24 mouse cellular contexts compared by ENCODE assay signal in the genomic region with DNA sequence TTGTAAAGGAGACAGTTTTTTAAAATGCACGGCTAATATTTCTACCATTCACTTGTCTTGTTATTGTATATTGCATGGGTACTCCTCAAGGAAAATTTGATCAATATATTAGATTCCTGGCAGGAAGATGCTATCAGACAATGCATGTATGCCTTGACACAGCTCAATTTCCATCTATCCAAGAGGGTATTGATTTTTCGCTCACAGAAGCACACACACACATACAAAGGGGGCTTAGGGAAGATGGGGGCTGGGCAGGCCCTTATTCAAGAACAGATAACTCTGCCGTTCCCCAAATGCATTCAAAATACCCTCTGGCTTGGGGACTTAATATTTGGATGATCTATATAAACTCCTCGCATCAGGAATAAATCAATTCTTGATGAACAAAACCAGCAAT. TPM values are rescaled to one million over a fixed set of nuclear protein-coding genes. Genes with fewer than 3 reads are reported as not detected.
DNase-seq lines count a peak whose midpoint lies in the region; ATAC-seq and TF ChIP-seq lines count a peak whose summit lies in the region.
"Had no signal": no experiment of that assay in that cellular context is flagged by ENCODE, and none has a peak within 500 bp of the region (broad histone marks: within the 10 kb centered on the region; RNA-seq: fewer than 3 reads in every experiment).

No protein-coding gene starts in this region.

- 0 out of 2 replicates have a peak overlapping the region, but pooled peaks have one; percentile 11 for H3K27ac ChIP-seq in forebrain, embryonic 14.5 days (ENCODE audit: low read depth, low read length)
- H3K27ac ChIP-seq in forebrain, embryonic 11.5 days (ENCODE audit: low read depth, low read length) = no peak overlapping the region
- H3K27ac ChIP-seq in midbrain, embryonic 12.5 days (replicated peaks) = peak overlapping the region; percentile 81
- H3K27ac ChIP-seq in midbrain, postnatal 0 days (ENCODE audit: low read depth, low read length) = no peak overlapping the region
- H3K27ac ChIP-seq in hindbrain, embryonic 13.5 days = peak overlapping the region; percentile 81; the same call in 1 of the 2 replicates
- peak overlapping the region; percentile 6; the same call in 1 of the 2 replicates for H3K27ac ChIP-seq in midbrain, embryonic 16.5 days (ENCODE audit: low read length)
- no peak overlapping the region for H3K27ac ChIP-seq in gastrocnemius, adult 2 months
- H3K27ac ChIP-seq: intestine, embryonic 15.5 days; limb, embryonic 10.5 days; liver, embryonic 15.5 days; lung, embryonic 15.5 days had no signal

- intact Hi-C loops in gastrocnemius, adult 2 months (cut with DNase I) = no loop called here

- H3K4me3 ChIP-seq in forebrain, embryonic 14.5 days (ENCODE audit: low read depth, low read length) = no peak overlapping the region
- H3K4me3 ChIP-seq in forebrain, embryonic 11.5 days (ENCODE audit: low read depth, low read length) = no peak overlapping the region
- no peak overlapping the region for H3K4me3 ChIP-seq in midbrain, embryonic 12.5 days
- H3K4me3 ChIP-seq in midbrain, postnatal 0 days (ENCODE audit: low read depth, low read length) = no peak overlapping the region
- H3K4me3 ChIP-seq in hindbrain, embryonic 13.5 days = no peak overlapping the region
- no peak overlapping the region for H3K4me3 ChIP-seq in midbrain, embryonic 16.5 days (ENCODE audit: low read depth, low read length)
- no peak overlapping the region for H3K4me3 ChIP-seq in gastrocnemius, adult 2 months
- H3K4me3 ChIP-seq: embryonic facial prominence, embryonic 10.5 days; intestine, embryonic 15.5 days; limb, embryonic 10.5 days; liver, embryonic 15.5 days; lung, embryonic 15.5 days; megakaryocyte, embryonic 14.5 days had no signal

- DNase-seq in forebrain, embryonic 14.5 days (ENCODE audit: low spot score) = no peak
- DNase-seq in forebrain, embryonic 11.5 days (ENCODE audit: low spot score) = no peak
- no peak for DNase-seq in midbrain, postnatal 0 days (ENCODE audit: low spot score)
- no peak for DNase-seq in gastrocnemius, adult 2 months
- DNase-seq: adrenal gland, postnatal 25 days; cerebellum, adult 9-10 months; gastrocnemius, postnatal 36 days; heart, postnatal 4 days; kidney, adult 8-10 months; kidney, postnatal 10 days; liver; lung, postnatal 36 days; right cerebral cortex, postnatal 4 days; thymus, postnatal 14 days had no signal

- H3K4me1 ChIP-seq in forebrain, embryonic 14.5 days (ENCODE audit: control insufficient read depth, insufficient read depth, low read length) = no peaks in the 10 kb centered on the region
- H3K4me1 ChIP-seq in forebrain, embryonic 11.5 days (replicated peaks; ENCODE audit: control insufficient read depth, insufficient read depth, low read length) = no peaks in the 10 kb centered on the region
- peaks cover 4% of the 10 kb centered on the region; the same call in 1 of the 2 replicates for H3K4me1 ChIP-seq in midbrain, embryonic 12.5 days
- 0 out of 2 replicates have a peak, but pooled peaks cover 4% of the 10 kb centered on the region for H3K4me1 ChIP-seq in midbrain, postnatal 0 days (ENCODE audit: insufficient read depth, low read length)
- H3K4me1 ChIP-seq in hindbrain, embryonic 13.5 days (replicated peaks) = peaks cover 12% of the 10 kb centered on the region; the same call in 1 of the 2 replicates
- H3K4me1 ChIP-seq in midbrain, embryonic 16.5 days (ENCODE audit: control insufficient read depth, insufficient read depth, low read length) = peaks cover 13% of the 10 kb centered on the region
- H3K4me1 ChIP-seq: intestine, embryonic 15.5 days; lung, embryonic 15.5 days had no signal

- TF ChIP-seq CTCF in midbrain, postnatal 0 days (IDR thresholded peaks at IDR 0.05) = no peak
- no peak for TF ChIP-seq CTCF in gastrocnemius, adult 2 months (IDR thresholded peaks at IDR 0.05)

- H3K27me3 ChIP-seq in forebrain, embryonic 14.5 days (replicated peaks; ENCODE audit: control insufficient read depth, insufficient read depth, low read length) = no peaks in the 10 kb centered on the region
- H3K27me3 ChIP-seq in forebrain, embryonic 11.5 days (ENCODE audit: control insufficient read depth, insufficient read depth, low read length) = no peaks in the 10 kb centered on the region
- H3K27me3 ChIP-seq in midbrain, embryonic 12.5 days = no peaks in the 10 kb centered on the region
- no peaks in the 10 kb centered on the region for H3K27me3 ChIP-seq in midbrain, postnatal 0 days (ENCODE audit: insufficient read depth, low read length)
- no peaks in the 10 kb centered on the region for H3K27me3 ChIP-seq in hindbrain, embryonic 13.5 days
- no peaks in the 10 kb centered on the region for H3K27me3 ChIP-seq in midbrain, embryonic 16.5 days (ENCODE audit: control insufficient read depth, insufficient read depth, low read depth, low read length)
- H3K27me3 ChIP-seq: intestine, embryonic 15.5 days; lung, embryonic 15.5 days had no signal

- no peak overlapping the region for H3K4me2 ChIP-seq in forebrain, embryonic 14.5 days (ENCODE audit: low read length)
- H3K4me2 ChIP-seq in forebrain, embryonic 11.5 days (ENCODE audit: low read depth, low read length, severe bottlenecking) = no peak overlapping the region
- H3K4me2 ChIP-seq in midbrain, embryonic 12.5 days (replicated peaks) = no peak overlapping the region
- H3K4me2 ChIP-seq in midbrain, postnatal 0 days (ENCODE audit: low read depth, low read length, poor library complexity, severe bottlenecking) = no peak overlapping the region
- H3K4me2 ChIP-seq in hindbrain, embryonic 13.5 days = no peak overlapping the region
- H3K4me2 ChIP-seq in midbrain, embryonic 16.5 days (ENCODE audit: low read length) = no peak overlapping the region
- H3K4me2 ChIP-seq: intestine, embryonic 15.5 days; liver, embryonic 15.5 days; lung, embryonic 15.5 days had no signal

- no peak for ATAC-seq in forebrain, embryonic 14.5 days
- ATAC-seq in forebrain, embryonic 11.5 days (replicated peaks; ENCODE audit: low FRiP score) = no peak
- ATAC-seq in midbrain, embryonic 12.5 days (ENCODE audit: low FRiP score, low read depth) = no peak
- ATAC-seq in midbrain, postnatal 0 days (ENCODE audit: low FRiP score) = no peak
- 0 out of 2 replicates have a peak, but pooled peaks have one; percentile 39 for ATAC-seq in hindbrain, embryonic 13.5 days (ENCODE audit: low FRiP score)
- ATAC-seq in midbrain, embryonic 16.5 days = 0 out of 2 replicates have a peak, but pooled peaks have one; percentile 61
- ATAC-seq: CD4-positive, CD25-positive, alpha-beta regulatory T cell, adult 4 months; intestine, embryonic 15.5 days had no signal

- no peak overlapping the region for H3K9ac ChIP-seq in forebrain, embryonic 14.5 days (ENCODE audit: low read length)
- H3K9ac ChIP-seq in forebrain, embryonic 11.5 days (ENCODE audit: low read length) = no peak overlapping the region
- no peak overlapping the region for H3K9ac ChIP-seq in midbrain, embryonic 12.5 days (replicated peaks)
- H3K9ac ChIP-seq in midbrain, postnatal 0 days (replicated peaks; ENCODE audit: low read length, poor library complexity, severe bottlenecking) = no peak overlapping the region
- H3K9ac ChIP-seq in hindbrain, embryonic 13.5 days = no peak overlapping the region
- H3K9ac ChIP-seq in midbrain, embryonic 16.5 days (ENCODE audit: low read depth, low read length) = no peak overlapping the region
- H3K9ac ChIP-seq: intestine, embryonic 15.5 days; liver, embryonic 15.5 days; lung, embryonic 15.5 days had no signal

- 78% methylated on average over 4 of the region's 4 CpGs for WGBS in forebrain, embryonic 14.5 days
- WGBS in forebrain, embryonic 11.5 days = 78% methylated on average over 4 of the region's 4 CpGs
- 68% methylated on average over 4 of the region's 4 CpGs for WGBS in midbrain, embryonic 12.5 days
- 56% methylated on average over 4 of the region's 4 CpGs for WGBS in midbrain, postnatal 0 days
- WGBS in hindbrain, embryonic 13.5 days = 67% methylated on average over 4 of the region's 4 CpGs
- 60% methylated on average over 4 of the region's 4 CpGs for WGBS in midbrain, embryonic 16.5 days

- no peaks in the 10 kb centered on the region for H3K9me3 ChIP-seq in forebrain, embryonic 14.5 days (replicated peaks; ENCODE audit: control insufficient read depth, low read length)
- no peaks in the 10 kb centered on the region for H3K9me3 ChIP-seq in forebrain, embryonic 11.5 days (ENCODE audit: control insufficient read depth, low read length)
- H3K9me3 ChIP-seq in midbrain, embryonic 12.5 days = no peaks in the 10 kb centered on the region
- no peaks in the 10 kb centered on the region for H3K9me3 ChIP-seq in midbrain, postnatal 0 days (ENCODE audit: low read length)
- no peaks in the 10 kb centered on the region for H3K9me3 ChIP-seq in hindbrain, embryonic 13.5 days
- no peaks in the 10 kb centered on the region for H3K9me3 ChIP-seq in midbrain, embryonic 16.5 days (replicated peaks; ENCODE audit: control insufficient read depth, low read length, poor library complexity, severe bottlenecking)
- H3K9me3 ChIP-seq: embryonic facial prominence, embryonic 10.5 days; intestine, embryonic 15.5 days; limb, embryonic 10.5 days; liver, embryonic 15.5 days; lung, embryonic 15.5 days; megakaryocyte, embryonic 14.5 days had no signal

- no peaks in the 10 kb centered on the region for H3K36me3 ChIP-seq in forebrain, embryonic 14.5 days (ENCODE audit: control insufficient read depth, insufficient read depth, low read length)
- H3K36me3 ChIP-seq in forebrain, embryonic 11.5 days (ENCODE audit: control insufficient read depth, insufficient read depth, low read length) = no peaks in the 10 kb centered on the region
- no peaks in the 10 kb centered on the region for H3K36me3 ChIP-seq in midbrain, embryonic 12.5 days
- H3K36me3 ChIP-seq in midbrain, postnatal 0 days (ENCODE audit: insufficient read depth, low read length) = no peaks in the 10 kb centered on the region
- no peaks in the 10 kb centered on the region for H3K36me3 ChIP-seq in hindbrain, embryonic 13.5 days
- H3K36me3 ChIP-seq in midbrain, embryonic 16.5 days (ENCODE audit: control insufficient read depth, insufficient read depth, low read length) = no peaks in the 10 kb centered on the region
- H3K36me3 ChIP-seq: embryonic facial prominence, embryonic 10.5 days; intestine, embryonic 15.5 days; limb, embryonic 10.5 days; liver, embryonic 15.5 days; lung, embryonic 15.5 days had no signal

RNA-seq across cellular contexts. Expression of gene Xpr1, which starts 25.9 kb away (rescaled TPM):
- polyA plus RNA-seq in forebrain, embryonic 14.5 days (2014; fragmentation: Nextera tagmentation; extraction: Ambion mirVana) = 37.9 and 56.9 TPM in 2 replicates
- polyA plus RNA-seq in forebrain, embryonic 11.5 days (2014; fragmentation: Nextera tagmentation; extraction: Ambion mirVana) = 14.2 and 16.4 TPM in 2 replicates
- polyA plus RNA-seq in midbrain, embryonic 12.5 days (2016; fragmentation: Nextera tagmentation; extraction: Ambion mirVana) = 34.1 and 39.9 TPM in 2 replicates
- 177 and 218 TPM in 2 replicates for total RNA-seq in midbrain, postnatal 0 days (2014; rRNA removed)
- 29.5 and 38.3 TPM in 2 replicates for polyA plus RNA-seq in midbrain, postnatal 0 days (2015; fragmentation: Nextera tagmentation; extraction: Ambion mirVana)
- polyA plus RNA-seq in hindbrain, embryonic 13.5 days (2015; fragmentation: Nextera tagmentation; extraction: Ambion mirVana) = 44.9 and 47.3 TPM in 2 replicates
- 57.4 and 72.4 TPM in 2 replicates for polyA plus RNA-seq in midbrain, embryonic 16.5 days (2015; fragmentation: Nextera tagmentation; extraction: Ambion mirVana)
- total RNA-seq in gastrocnemius, adult 2 months (2021) = 10 to 100 TPM; 39.5 to 62.2 TPM

Comparison
In these comparisons a context has a peak if more than half of its experiments do, and no peak if none do; other contexts are left out.
1. ATAC-seq: peak in hindbrain, embryonic 13.5 days (single experiment) and midbrain, embryonic 16.5 days (single experiment); none in forebrain, embryonic 14.5 days (single experiment), forebrain, embryonic 11.5 days (single experiment), midbrain, embryonic 12.5 days (single experiment) and midbrain, postnatal 0 days (single experiment).
2. H3K27ac ChIP-seq: peak in forebrain, embryonic 14.5 days (single experiment), midbrain, embryonic 12.5 days (single experiment), hindbrain, embryonic 13.5 days (single experiment) and midbrain, embryonic 16.5 days (single experiment); none in forebrain, embryonic 11.5 days (single experiment), midbrain, postnatal 0 days (single experiment) and gastrocnemius, adult 2 months (single experiment).